8 mouse cellular contexts compared by ENCODE assay signal in genomic region chr13:54565201-54565581, GRCm38 (mm10). TPM values are rescaled to one million over a fixed set of nuclear protein-coding genes. Genes with fewer than 3 reads are reported as not detected.
DNase-seq lines count a peak whose midpoint lies in the region; ATAC-seq lines count a peak whose summit lies in the region.

TSS of gene 4833439L19Rik (minus strand) at chr13:54565435.

- peak within 1 kb of the TSS; percentile 69 for H3K4me3 ChIP-seq in hindbrain, embryonic 15.5 days

- H3K9me3 ChIP-seq in hindbrain, embryonic 15.5 days, result no peaks in the 10 kb centered on the region

- 0% methylated on average over 27 of the region's 27 CpGs for WGBS in hindbrain, embryonic 15.5 days

- peaks cover 15% of the 10 kb centered on the region for H3K4me1 ChIP-seq in hindbrain, embryonic 15.5 days (replicated peaks)

- ATAC-seq in hindbrain, embryonic 15.5 days (ENCODE audit: low FRiP score, low read depth), result peak; percentile 97

- H3K36me3 ChIP-seq in hindbrain, embryonic 15.5 days, result peaks cover 19% of the 10 kb centered on the region

- no peaks in the 10 kb centered on the region for H3K27me3 ChIP-seq in hindbrain, embryonic 15.5 days

- peak within 1 kb of the TSS; percentile 80 for H3K27ac ChIP-seq in hindbrain, embryonic 15.5 days (replicated peaks)

- H3K4me2 ChIP-seq in hindbrain, embryonic 15.5 days, result peak within 1 kb of the TSS; percentile 72

- DNase-seq in R1 (ENCODE audit: low read depth, low spot score), result peak; percentile 97
- peak; percentile 94 to 98 for DNase-seq in cerebellum, postnatal 25 days
- peak; percentile 90 to 96 for DNase-seq in frontal cortex, postnatal 36 days (ENCODE audit: low spot score in 2 of 2)
- peak; percentile 90 for DNase-seq in left cerebral cortex, adult 11 months (ENCODE audit: low spot score)
- peak; percentile 94 to 96 for DNase-seq in lung, postnatal 4 days
- peak; percentile 88 for DNase-seq in retina, postnatal 7 days (ENCODE audit: low read depth, low spot score)
- DNase-seq in urinary bladder, adult 2 months (ENCODE audit: low spot score), result peak; percentile 88

- H3K9ac ChIP-seq in hindbrain, embryonic 15.5 days, result peak within 1 kb of the TSS; percentile 82

RNA-seq across cellular contexts. Expression of gene 4833439L19Rik, which starts in this region (rescaled TPM):
- 249 and 256 TPM in 2 replicates for polyA plus RNA-seq in hindbrain, embryonic 15.5 days (2015; fragmentation: Nextera tagmentation; extraction: Ambion mirVana)
- 101 and 105 TPM in 2 replicates for polyA plus RNA-seq in urinary bladder, adult 2 months (2012; rRNA removed)

Comparison
In these comparisons a context has a peak if more than half of its experiments do, and no peak if none do; other contexts are left out.
1. Peak in every context shown above with its lines: DNase-seq, ATAC-seq, H3K4me3 ChIP-seq and H3K27ac ChIP-seq.